Mouse (Mus musculus): ENCODE data around the gene Gna12.

Gna12 gene

GRCm38 (mm10) chr5:140710315-140710714 is 119.9 kb downstream of the Gna12 start:
- DNase-seq (ENCODE audit: low spot score in 2 of 2) = no peak
